Mouse (Mus musculus): ENCODE results near the gene Ggt5.

Ggt5 gene

GRCm38 (mm10) chr10:75651381-75652068, 62.4 kb downstream of the Ggt5 start:
- DNase-seq (ENCODE audit: low read depth, low spot score), result no peak

- DNase-seq (ENCODE audit: low read depth, low spot score), result no peak
Measured at GRCm38 (mm10) chr10:75654053-75654452, 64.9 kb downstream of the Ggt5 start.

GRCm38 (mm10) chr10:75657165-75657564, 68.0 kb downstream of the Ggt5 start:
- no peak for DNase-seq (ENCODE audit: low read depth, low spot score)

- no peak for DNase-seq (ENCODE audit: low read depth, low spot score)
Measured at GRCm38 (mm10) chr10:75657772-75658171, 68.6 kb downstream of the Ggt5 start.

GRCm38 (mm10) chr10:75661381-75661780, 72.2 kb downstream of the Ggt5 start:
- DNase-seq (ENCODE audit: low read depth, low spot score), result no peak

- DNase-seq (ENCODE audit: low read depth, low spot score), result no peak
Measured at GRCm38 (mm10) chr10:75661876-75662275, 72.7 kb downstream of the Ggt5 start.

GRCm38 (mm10) chr10:75662575-75662974, 73.4 kb downstream of the Ggt5 start:
- DNase-seq (ENCODE audit: low read depth, low spot score), result no peak

GRCm38 (mm10) chr10:75664673-75665270, 75.6 kb downstream of the Ggt5 start:
- no peak for DNase-seq (ENCODE audit: low read depth, low spot score)

GRCm38 (mm10) chr10:75666451-75667030, 77.4 kb downstream of the Ggt5 start:
- DNase-seq (ENCODE audit: low read depth, low spot score), result peak; percentile 30

All from CD4-positive helper T cell, adult 2 months (primary cell).